Mouse (Mus musculus) gastrocnemius, adult 8-10 months (tissue): ENCODE measurements at regions not wholly inside any gene's neighbourhood (a gene's known extent, or its start where the extent isn't known, plus 50 kb on each side); places are given as distances from the start of the nearest gene placed in this dataset.

Experiments
- DNase-seq, 2 experiments: peaks; one replicate each; pipeline ENCODE4 v3.0.0; 2022; ENCODE audit warnings: low spot score in 2 of 2

- DNase-seq = no peak
Observed at GRCm38 (mm10) chr12:29275676-29276075, 252.5 kb upstream of the Myt1l start.

GRCm38 (mm10) chr12:29279631-29280080 is 248.5 kb upstream of the Myt1l start:
- DNase-seq = no peak

- DNase-seq = no peak
Observed at GRCm38 (mm10) chr12:29280081-29280788, 247.9 kb upstream of the Myt1l start.

GRCm38 (mm10) chr12:29280861-29281630 is 247.1 kb upstream of the Myt1l start:
- no peak for DNase-seq

GRCm38 (mm10) chr12:29288801-29289200 is 239.4 kb upstream of the Myt1l start:
- no peak for DNase-seq

- peak; percentile 94 to 97 for DNase-seq
Observed at GRCm38 (mm10) chr12:29290591-29291351, 237.4 kb upstream of the Myt1l start.

- no peak for DNase-seq
Observed at GRCm38 (mm10) chr12:29297984-29298383, 230.2 kb upstream of the Myt1l start.

GRCm38 (mm10) chr12:29315636-29316035 is 212.5 kb upstream of the Myt1l start:
- no peak for DNase-seq

GRCm38 (mm10) chr12:29321468-29321867 is 206.7 kb upstream of the Myt1l start:
- no peak for DNase-seq

GRCm38 (mm10) chr12:29323534-29323933 is 204.7 kb upstream of the Myt1l start:
- DNase-seq = no peak

- no peak for DNase-seq
Observed at GRCm38 (mm10) chr12:29335839-29336469, 192.2 kb upstream of the Myt1l start.

- DNase-seq = no peak
Observed at GRCm38 (mm10) chr12:29337336-29337735, 190.8 kb upstream of the Myt1l start.

GRCm38 (mm10) chr12:29341388-29341995 is 186.7 kb upstream of the Myt1l start:
- no peak for DNase-seq

GRCm38 (mm10) chr12:29343147-29343852 is 184.9 kb upstream of the Myt1l start:
- DNase-seq = no peak

- no peak for DNase-seq
Observed at GRCm38 (mm10) chr12:29348698-29349097, 179.5 kb upstream of the Myt1l start.

- DNase-seq = no peak
Observed at GRCm38 (mm10) chr12:29349146-29349850, 178.9 kb upstream of the Myt1l start.

GRCm38 (mm10) chr12:29353777-29354496 is 174.2 kb upstream of the Myt1l start:
- DNase-seq = no peak

GRCm38 (mm10) chr12:29354816-29355215 is 173.4 kb upstream of the Myt1l start:
- DNase-seq = no peak
